Mouse (Mus musculus) lung, adult 2 months (tissue): ENCODE measurements around the gene Ppm1b. TPM values are rescaled to one million over a fixed set of nuclear protein-coding genes. Genes with fewer than 3 reads are reported as not detected.

Experiments used
- DNase-seq: peaks from one replicate; pipeline ENCODE4 v3.0.0; 2022
- H3K4me1 ChIP-seq: fragments of 200-500 bp; 2 replicates; pipeline ENCODE4 v1.6.1; 2011; ENCODE audit warnings: low read length; ENCODE audit not compliant: control insufficient read depth, insufficient read depth
- H3K4me3 ChIP-seq: fragments of 200-500 bp; replicated peaks from 2 replicates; pipeline ENCODE3; 2011; ENCODE audit warnings: low read depth, mild to moderate bottlenecking, control low read depth, low read length; ENCODE audit errors: extremely low read depth
- CTCF ChIP-seq: fragments of 200-500 bp; IDR thresholded peaks from 2 replicates; pipeline ENCODE4 v1.5.1; 2011; ENCODE audit warnings: mild to moderate bottlenecking, low read length, control low read depth; ENCODE audit not compliant: insufficient read depth
- POLR2A ChIP-seq: fragments of 200-500 bp; IDR thresholded peaks from 2 replicates; pipeline ENCODE4 v1.6.1; 2011; ENCODE audit warnings: low read depth, mild to moderate bottlenecking, control low read depth, low read length, borderline replicate concordance; ENCODE audit errors: extremely low read depth
- WGBS: fragments of 180-500 bp; shearing (Covaris S2); methylation state at CpG from one replicate; pipeline ENCODE4 v1.1.7; 2018; 5-methylcytosine and 5-hydroxymethylcytosine counted together
- polyA plus RNA-seq: library from polyadenylated mRNA; depleted of rRNA; stranded (reverse); fragments of >200 nt; gene quantifications from 2 replicates; pipeline ENCODE4 v1.2.3, GENCODE M21; 2012

Gene Ppm1b
- polyA plus RNA-seq, 1 experiment, result 34.3 TPM

DNA sequence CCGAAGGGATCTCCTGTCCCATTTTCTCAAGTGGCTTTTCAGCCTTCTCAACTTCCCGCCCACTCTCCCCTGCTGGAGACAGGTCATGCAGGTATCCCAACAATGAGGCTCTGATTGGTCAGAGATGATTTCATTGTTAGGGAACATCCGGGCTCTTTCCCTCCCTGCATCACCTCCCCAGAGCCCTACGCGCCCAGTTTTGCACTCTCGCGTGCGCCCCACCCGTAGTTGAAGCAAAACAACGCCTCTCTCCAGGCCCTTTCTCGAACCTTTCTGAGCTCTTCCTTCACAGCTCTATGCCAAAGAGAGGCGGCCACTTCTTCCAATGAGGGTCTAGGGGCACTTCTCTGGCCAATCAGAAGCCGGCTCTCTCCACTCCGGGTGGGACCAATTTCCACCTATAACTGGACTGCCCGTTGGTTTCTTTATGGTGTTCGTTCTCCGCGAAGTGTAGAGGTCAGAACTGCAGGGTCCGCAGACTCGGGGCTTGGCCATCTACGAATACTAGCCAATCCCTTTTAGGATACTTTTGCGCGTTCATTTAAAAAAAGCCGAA lies 468 bp downstream of the Ppm1b start:
- no peak for TF ChIP-seq CTCF
- TF ChIP-seq POLR2A, result peak; percentile 76; the same call in 1 of the 2 replicates
- WGBS, result under 1% methylated on average over 24 of the region's 24 CpGs
- Histone ChIP-seq H3K4me3 (peak overlapping the region; percentile 95), H3K4me1 (peaks cover 3% of the 10 kb centered on the region)
- DNase-seq, result peak; percentile 86

GRCm38 (mm10) chr17:84957487-84958259 lies 1.1 kb downstream of the Ppm1b start:
- under 1% methylated on average over 43 of the region's 55 CpGs for WGBS

DNA sequence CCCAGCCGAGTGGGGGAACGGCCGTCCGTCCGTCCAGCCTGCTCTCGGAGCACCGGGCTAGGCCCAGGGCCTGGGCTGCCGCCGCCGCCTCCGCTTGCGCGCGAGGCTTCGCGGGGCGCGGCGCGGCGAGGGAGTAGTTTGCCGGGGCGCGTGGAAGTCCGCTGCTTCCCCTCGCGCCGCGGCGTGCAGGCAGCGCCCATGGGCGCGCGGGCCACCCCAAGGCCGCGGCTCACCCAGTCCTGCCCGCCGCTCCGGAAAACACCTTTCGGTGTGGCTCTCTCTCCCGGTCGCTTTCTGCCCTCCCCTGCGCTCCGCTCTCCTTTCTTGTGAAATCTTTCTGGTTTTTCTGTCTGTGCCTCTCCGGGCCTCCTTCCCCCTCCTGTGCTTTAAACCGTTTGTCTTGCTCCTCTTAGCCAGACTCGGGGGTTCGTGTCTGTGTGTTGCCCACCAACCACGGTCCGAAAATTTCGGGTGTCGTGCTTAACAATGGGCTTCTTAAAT lies 1.9 kb downstream of the Ppm1b start:
- peaks cover 3% of the 10 kb centered on the region for H3K4me1 ChIP-seq
- WGBS, result under 1% methylated on average over 52 of the region's 52 CpGs
- TF ChIP-seq POLR2A, result no peak
- no peak for TF ChIP-seq CTCF
- peak overlapping the region; percentile 92 for H3K4me3 ChIP-seq
- DNase-seq, result no peak

More at GRCm38 (mm10) chr17:84957487-84958259, 1.1 kb downstream of the Ppm1b start:
- DNase-seq, result peak; percentile 100
- Histone ChIP-seq H3K4me1 (peaks cover 3% of the 10 kb centered on the region), H3K4me3 (peak overlapping the region; percentile 95)
- TF ChIP-seq POLR2A, result peak; percentile 96
- no peak for TF ChIP-seq CTCF

- TF ChIP-seq POLR2A (no peak), CTCF (no peak)
- H3K4me1 ChIP-seq, result peaks cover 5% of the 10 kb centered on the region
- H3K4me3 ChIP-seq, result peak overlapping the region; percentile 49
- 25% methylated on average over 6 of the region's 6 CpGs for WGBS
- no peak for DNase-seq
Observed at GRCm38 (mm10) chr17:84958986-84959664, 2.6 kb downstream of the Ppm1b start.

GRCm38 (mm10) chr17:84959665-84960020 lies 3.1 kb downstream of the Ppm1b start:
- peaks cover 5% of the 10 kb centered on the region for H3K4me1 ChIP-seq
- DNase-seq, result no peak
- 32% methylated on average over 3 of the region's 3 CpGs for WGBS
- H3K4me3 ChIP-seq, result peak overlapping the region; percentile 49
- TF ChIP-seq CTCF (no peak), POLR2A (no peak)

DNA sequence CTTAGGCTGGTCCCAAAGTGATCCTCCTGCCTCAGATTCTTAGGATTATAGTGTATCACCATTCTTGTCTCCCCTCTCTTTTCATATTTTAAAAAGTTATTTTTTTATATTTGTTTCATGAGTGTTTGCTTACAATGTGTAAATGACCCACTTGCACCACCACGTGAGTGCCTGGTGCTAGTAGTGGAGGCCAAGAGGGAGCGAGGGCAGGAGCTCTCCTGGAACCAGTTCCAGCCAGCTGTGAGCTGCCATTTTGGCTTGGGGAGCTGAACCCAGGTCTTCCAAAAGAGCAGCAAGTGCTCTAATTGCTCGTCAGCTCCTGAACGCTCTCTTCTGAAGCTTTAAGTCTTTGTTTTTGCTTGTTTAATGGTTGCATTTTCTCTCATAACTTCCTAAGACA lies 3.6 kb downstream of the Ppm1b start:
- 51% methylated on average over 4 of the region's 4 CpGs for WGBS
- H3K4me3 ChIP-seq, result no peak overlapping the region
- TF ChIP-seq CTCF, result no peak
- no peak for TF ChIP-seq POLR2A
- peaks cover 5% of the 10 kb centered on the region for H3K4me1 ChIP-seq
- DNase-seq, result peak; percentile 41

GRCm38 (mm10) chr17:84962046-84962445 lies 5.5 kb downstream of the Ppm1b start:
- WGBS, result 55% methylated on average over 4 of the region's 4 CpGs
- no peak for TF ChIP-seq CTCF
- no peak for TF ChIP-seq POLR2A
- Histone ChIP-seq H3K4me3 (no peak overlapping the region), H3K4me1 (peaks cover 5% of the 10 kb centered on the region)
- DNase-seq, result peak; percentile 51

DNA sequence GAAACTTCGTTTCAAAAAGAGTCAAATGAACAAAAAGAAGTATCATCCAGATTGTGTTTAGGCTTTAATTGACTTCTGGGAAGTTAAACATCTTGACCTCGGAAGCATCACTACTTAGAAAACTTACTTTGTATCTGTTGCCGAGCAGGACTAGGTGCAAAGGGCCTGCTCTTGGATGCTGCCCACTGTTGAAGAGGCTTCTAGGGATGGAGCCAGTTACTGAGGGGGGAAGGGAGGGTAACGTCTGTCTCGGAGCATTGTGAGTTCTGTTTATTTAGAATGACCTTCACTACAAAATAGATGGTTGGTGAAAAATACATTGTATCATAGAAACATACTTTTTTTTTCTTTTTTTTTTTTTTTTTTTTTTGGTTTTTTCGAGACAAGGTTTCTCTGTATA lies 7.1 kb downstream of the Ppm1b start:
- Histone ChIP-seq H3K4me1 (peaks cover 5% of the 10 kb centered on the region), H3K4me3 (no peak overlapping the region)
- no peak for DNase-seq
- 35% methylated on average over 6 of the region's 6 CpGs for WGBS
- TF ChIP-seq POLR2A (no peak), CTCF (no peak)

DNA sequence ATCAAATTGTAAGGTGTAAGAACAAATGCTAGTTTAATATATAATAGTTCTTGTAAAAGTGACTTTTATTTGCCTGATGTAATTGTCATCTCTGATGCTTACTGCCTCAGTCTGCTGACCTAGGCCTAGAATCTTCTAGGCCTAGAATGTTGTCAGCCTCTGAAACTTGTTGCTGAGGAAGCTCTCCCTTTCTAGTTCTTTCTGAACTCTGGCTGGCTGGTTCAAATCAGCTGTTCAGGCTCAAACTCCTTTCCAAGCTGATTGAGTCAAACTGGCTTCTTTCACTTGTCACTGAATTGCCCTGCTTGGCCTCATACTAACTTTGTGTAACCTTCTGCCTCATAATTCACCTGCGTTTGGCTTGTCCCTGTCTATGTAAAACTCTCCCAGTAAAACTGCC lies 9.7 kb downstream of the Ppm1b start:
- DNase-seq, result no peak
- Histone ChIP-seq H3K4me1 (peaks cover 17% of the 10 kb centered on the region), H3K4me3 (no peak overlapping the region)
- TF ChIP-seq CTCF, result no peak
- no peak for TF ChIP-seq POLR2A
- 100% methylated on average over 1 of the region's 1 CpGs for WGBS

- Histone ChIP-seq H3K4me1 (peaks cover 14% of the 10 kb centered on the region), H3K4me3 (no peak overlapping the region)
- TF ChIP-seq POLR2A, result no peak
- no peak for TF ChIP-seq CTCF
- whole genome bisulfite sequencing, result 77% methylated on average over 1 of the region's 1 CpGs
- DNase-seq, result no peak
Observed at GRCm38 (mm10) chr17:84967045-84967444, 10.5 kb downstream of the Ppm1b start.
